Mouse (Mus musculus): ENCODE data around the gene Hoxa11. TPM values are rescaled to one million over a fixed set of nuclear protein-coding genes. Genes with fewer than 3 reads are reported as not detected.

Hoxa11 gene
- polyA plus RNA-seq, 2 experiments: 31.1 to 32.6 TPM

- peak overlapping the region; percentile 96 for H3K4me2 ChIP-seq (replicated peaks; ENCODE audit: low read depth, low read length, severe bottlenecking)
- WGBS: 14% methylated on average over 9 of the region's 9 CpGs
- H3K4me3 ChIP-seq (replicated peaks; ENCODE audit: low read length): peak overlapping the region; percentile 90
- peak overlapping the region; percentile 99 for H3K27ac ChIP-seq (replicated peaks; ENCODE audit: low read depth, low read length)
- DNase-seq (ENCODE audit: low spot score) (no peak), ATAC-seq (ENCODE audit: low FRiP score, low read depth) (no peak)
- H3K9me3 ChIP-seq (ENCODE audit: control insufficient read depth, low read length): no peaks in the 10 kb centered on the region
- H3K27me3 ChIP-seq (ENCODE audit: control insufficient read depth, insufficient read depth, low read length): no peaks in the 10 kb centered on the region
- 0 out of 2 replicates have a peak, but pooled peaks have one; percentile 18 for TF ChIP-seq POLR2A (IDR thresholded peaks at IDR 0.05; ENCODE audit: borderline replicate concordance, extremely low read depth, insufficient read depth, insufficient read length)
- peak overlapping the region; percentile 100 for H3K9ac ChIP-seq (ENCODE audit: low read depth, low read length, severe bottlenecking)
- H3K4me1 ChIP-seq (ENCODE audit: control insufficient read depth, insufficient read depth, low read length): peaks cover 18% of the 10 kb centered on the region
- H3K36me3 ChIP-seq (ENCODE audit: control insufficient read depth, insufficient read depth, low read length): peaks cover 41% of the 10 kb centered on the region
Observed at GRCm38 (mm10) chr6:52235267-52235666, 10.3 kb downstream of the Hoxa11 start.

DNA sequence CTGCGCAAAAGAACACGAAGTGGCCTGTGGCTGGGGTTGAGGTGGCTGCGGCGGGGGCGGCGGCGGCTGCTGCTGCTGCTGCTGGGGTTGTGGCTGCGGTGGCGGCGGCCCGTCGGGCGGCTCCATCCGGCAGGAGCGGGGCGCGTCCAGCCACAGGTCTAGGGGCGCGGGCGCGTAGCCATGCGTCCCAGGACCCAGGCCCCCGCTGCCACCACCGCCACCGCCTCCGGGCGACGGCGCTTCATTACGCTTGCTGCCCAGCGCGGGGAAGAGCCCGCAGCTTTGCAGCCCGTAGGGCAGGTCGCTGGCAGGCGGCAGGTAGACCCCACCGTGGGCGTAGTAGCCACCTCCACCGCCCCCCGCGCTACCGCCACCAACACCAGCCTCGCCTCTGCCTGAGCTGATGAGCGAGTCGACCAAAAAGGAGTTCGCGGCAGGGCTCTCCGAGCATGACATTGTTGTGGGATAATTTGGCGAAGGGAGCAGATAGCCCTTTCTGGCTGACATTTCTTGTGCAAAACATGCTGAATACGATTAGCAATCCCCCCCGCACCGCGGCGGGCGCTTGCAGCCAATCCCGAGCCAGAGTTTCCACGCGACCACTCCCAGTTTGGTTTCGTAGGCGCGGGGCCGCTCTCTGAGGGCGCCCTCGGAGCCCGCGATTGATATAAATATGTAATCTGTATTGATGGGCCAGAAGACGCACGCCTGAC, 11.0 kb downstream of the Hoxa11 start:
- H3K36me3 ChIP-seq (ENCODE audit: control insufficient read depth, insufficient read depth, low read length): peaks cover 48% of the 10 kb centered on the region
- H3K4me2 ChIP-seq (replicated peaks; ENCODE audit: low read depth, low read length, severe bottlenecking): peak overlapping the region; percentile 96
- peak overlapping the region; percentile 99 for H3K27ac ChIP-seq (replicated peaks; ENCODE audit: low read depth, low read length)
- peak overlapping the region; percentile 90 for H3K4me3 ChIP-seq (replicated peaks; ENCODE audit: low read length)
- no peaks in the 10 kb centered on the region for H3K27me3 ChIP-seq (ENCODE audit: control insufficient read depth, insufficient read depth, low read length)
- peak; percentile 95 for DNase-seq (ENCODE audit: low spot score)
- peaks cover 18% of the 10 kb centered on the region for H3K4me1 ChIP-seq (ENCODE audit: control insufficient read depth, insufficient read depth, low read length)
- TF ChIP-seq POLR2A (IDR thresholded peaks at IDR 0.05; ENCODE audit: borderline replicate concordance, extremely low read depth, insufficient read depth, insufficient read length): no peak
- 2% methylated on average over 41 of the region's 68 CpGs for WGBS
- H3K9me3 ChIP-seq (ENCODE audit: control insufficient read depth, low read length): no peaks in the 10 kb centered on the region
- peak; percentile 72 for ATAC-seq (ENCODE audit: low FRiP score, low read depth)
- H3K9ac ChIP-seq (ENCODE audit: low read depth, low read length, severe bottlenecking): peak overlapping the region; percentile 100

GRCm38 (mm10) chr6:52233546-52234427, 11.8 kb downstream of the Hoxa11 start:
- ATAC-seq (ENCODE audit: low FRiP score, low read depth): peak; percentile 25; the same call in 1 of the 2 replicates
- under 1% methylated on average over 50 of the region's 70 CpGs for WGBS
- Histone ChIP-seq H3K4me2 (replicated peaks; ENCODE audit: low read depth, low read length, severe bottlenecking) (peak overlapping the region; percentile 96), H3K4me1 (ENCODE audit: control insufficient read depth, insufficient read depth, low read length) (peaks cover 18% of the 10 kb centered on the region), H3K9ac (ENCODE audit: low read depth, low read length, severe bottlenecking) (peak overlapping the region; percentile 100), H3K9me3 (ENCODE audit: control insufficient read depth, low read length) (no peaks in the 10 kb centered on the region), H3K4me3 (replicated peaks; ENCODE audit: low read length) (peak overlapping the region; percentile 90), H3K27ac (replicated peaks; ENCODE audit: low read depth, low read length) (peak overlapping the region; percentile 99), H3K27me3 (ENCODE audit: control insufficient read depth, insufficient read depth, low read length) (no peaks in the 10 kb centered on the region), H3K36me3 (ENCODE audit: control insufficient read depth, insufficient read depth, low read length) (peaks cover 56% of the 10 kb centered on the region)
- no peak for DNase-seq (ENCODE audit: low spot score)
- no peak for TF ChIP-seq POLR2A (IDR thresholded peaks at IDR 0.05; ENCODE audit: borderline replicate concordance, extremely low read depth, insufficient read depth, insufficient read length)

- peak overlapping the region; percentile 100 for H3K9ac ChIP-seq (ENCODE audit: low read depth, low read length, severe bottlenecking)
- ATAC-seq (ENCODE audit: low FRiP score, low read depth) (no peak), DNase-seq (ENCODE audit: low spot score) (peak; percentile 82)
- H3K4me1 ChIP-seq (ENCODE audit: control insufficient read depth, insufficient read depth, low read length): peaks cover 21% of the 10 kb centered on the region
- peaks cover 60% of the 10 kb centered on the region for H3K36me3 ChIP-seq (ENCODE audit: control insufficient read depth, insufficient read depth, low read length)
- peak overlapping the region; percentile 96 for H3K4me2 ChIP-seq (replicated peaks; ENCODE audit: low read depth, low read length, severe bottlenecking)
- H3K27ac ChIP-seq (replicated peaks; ENCODE audit: low read depth, low read length): peak overlapping the region; percentile 99
- under 1% methylated on average over 23 of the region's 23 CpGs for WGBS
- TF ChIP-seq POLR2A (IDR thresholded peaks at IDR 0.05; ENCODE audit: borderline replicate concordance, extremely low read depth, insufficient read depth, insufficient read length): no peak
- no peaks in the 10 kb centered on the region for H3K27me3 ChIP-seq (ENCODE audit: control insufficient read depth, insufficient read depth, low read length)
- H3K9me3 ChIP-seq (ENCODE audit: control insufficient read depth, low read length): no peaks in the 10 kb centered on the region
- peak overlapping the region; percentile 90 for H3K4me3 ChIP-seq (replicated peaks; ENCODE audit: low read length)
Observed at GRCm38 (mm10) chr6:52232984-52233545, 12.5 kb downstream of the Hoxa11 start.

- no peak for ATAC-seq (ENCODE audit: low FRiP score, low read depth)
- Histone ChIP-seq H3K9ac (ENCODE audit: low read depth, low read length, severe bottlenecking) (peak overlapping the region; percentile 100), H3K9me3 (ENCODE audit: control insufficient read depth, low read length) (no peaks in the 10 kb centered on the region), H3K4me2 (replicated peaks; ENCODE audit: low read depth, low read length, severe bottlenecking) (peak overlapping the region; percentile 96), H3K27me3 (ENCODE audit: control insufficient read depth, insufficient read depth, low read length) (no peaks in the 10 kb centered on the region), H3K36me3 (ENCODE audit: control insufficient read depth, insufficient read depth, low read length) (peaks cover 60% of the 10 kb centered on the region), H3K4me1 (ENCODE audit: control insufficient read depth, insufficient read depth, low read length) (peaks cover 23% of the 10 kb centered on the region), H3K4me3 (replicated peaks; ENCODE audit: low read length) (peak overlapping the region; percentile 90), H3K27ac (replicated peaks; ENCODE audit: low read depth, low read length) (peak overlapping the region; percentile 99)
- WGBS: under 1% methylated on average over 18 of the region's 18 CpGs
- DNase-seq (ENCODE audit: low spot score): peak; percentile 45
- TF ChIP-seq POLR2A (IDR thresholded peaks at IDR 0.05; ENCODE audit: borderline replicate concordance, extremely low read depth, insufficient read depth, insufficient read length): no peak
Observed at GRCm38 (mm10) chr6:52232568-52232965, 13.0 kb downstream of the Hoxa11 start.

Data from limb, embryonic 14.5 days (tissue).